Mouse (Mus musculus): ENCODE results near the gene Dusp15.

Dusp15 gene

GRCm38 (mm10) chr2:152906274-152907037 is 45.0 kb downstream of the Dusp15 start:
- DNase-seq (ENCODE audit: low spot score in 2 of 2) = no peak

DNA sequence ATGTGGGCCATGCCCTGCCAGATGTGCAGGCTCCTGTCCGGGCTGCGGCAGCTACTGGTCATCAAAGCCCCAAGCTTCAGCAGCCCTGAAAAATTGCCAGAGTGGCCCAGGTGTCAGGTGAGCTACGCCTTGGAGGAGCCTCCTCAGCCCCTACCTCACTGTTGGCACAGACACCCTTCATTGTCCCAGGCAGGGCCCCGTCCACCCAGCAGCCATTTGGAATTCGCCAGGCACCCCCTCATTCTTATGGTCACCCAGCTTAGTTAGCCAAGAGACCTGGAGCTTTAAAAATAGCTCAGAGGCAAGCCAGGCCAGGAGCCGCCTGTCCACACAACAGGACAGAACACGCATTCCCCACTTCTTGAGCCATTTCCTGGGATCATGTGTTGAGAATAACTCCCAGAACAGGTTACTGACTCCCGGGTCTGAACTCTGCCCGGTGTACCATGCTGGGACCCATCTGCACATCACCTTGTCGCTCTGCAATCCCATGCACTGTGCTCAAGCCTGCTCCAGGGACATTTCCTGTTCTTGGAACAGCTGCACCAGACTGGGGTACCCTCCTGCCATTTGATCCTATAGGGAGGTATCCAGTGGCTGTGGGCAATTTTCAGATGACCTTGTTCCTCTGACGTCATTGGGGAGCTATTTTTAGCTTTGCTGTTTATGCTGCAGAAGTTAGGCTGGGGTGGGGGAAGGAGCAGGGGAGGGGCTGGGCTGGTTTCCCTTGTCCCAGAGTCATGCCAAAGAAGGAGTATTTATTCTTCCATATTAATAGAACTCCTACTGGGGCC is 46.3 kb downstream of the Dusp15 start:
- peak in 1 of 2 experiments; percentile 51 for DNase-seq (ENCODE audit: low spot score in 2 of 2)

GRCm38 (mm10) chr2:152904127-152904643 is 47.3 kb downstream of the Dusp15 start:
- peak in 1 of 2 experiments; percentile 43 for DNase-seq (ENCODE audit: low spot score in 2 of 2)

GRCm38 (mm10) chr2:152903586-152903985 is 47.9 kb downstream of the Dusp15 start:
- DNase-seq (ENCODE audit: low spot score in 2 of 2) = peak in 1 of 2 experiments; percentile 33

DNA sequence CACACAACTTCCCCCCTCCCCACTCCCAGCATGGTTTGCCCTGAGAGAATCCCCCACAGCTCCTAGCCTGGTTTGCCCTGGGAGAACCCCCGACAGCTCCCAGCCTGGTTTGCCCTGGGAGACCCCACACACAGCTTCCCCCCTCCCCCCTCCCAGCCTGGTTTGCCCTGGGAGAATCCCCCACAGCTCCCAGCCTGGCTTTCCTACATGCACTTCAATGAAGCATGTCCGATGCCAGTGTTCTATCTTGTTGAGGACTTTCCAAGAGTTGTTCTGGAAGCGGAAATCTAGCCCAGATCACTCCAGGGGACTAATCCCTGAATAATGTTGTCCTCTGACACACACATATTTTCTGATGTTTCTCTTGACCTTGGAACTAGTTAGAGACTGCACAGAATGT is 48.8 kb downstream of the Dusp15 start:
- DNase-seq (ENCODE audit: low spot score in 2 of 2) = no peak

- DNase-seq (ENCODE audit: low spot score in 2 of 2) = no peak
These were observed 50.2 kb downstream of the Dusp15 start for GRCm38 (mm10) chr2:152901296-152901695.

DNA sequence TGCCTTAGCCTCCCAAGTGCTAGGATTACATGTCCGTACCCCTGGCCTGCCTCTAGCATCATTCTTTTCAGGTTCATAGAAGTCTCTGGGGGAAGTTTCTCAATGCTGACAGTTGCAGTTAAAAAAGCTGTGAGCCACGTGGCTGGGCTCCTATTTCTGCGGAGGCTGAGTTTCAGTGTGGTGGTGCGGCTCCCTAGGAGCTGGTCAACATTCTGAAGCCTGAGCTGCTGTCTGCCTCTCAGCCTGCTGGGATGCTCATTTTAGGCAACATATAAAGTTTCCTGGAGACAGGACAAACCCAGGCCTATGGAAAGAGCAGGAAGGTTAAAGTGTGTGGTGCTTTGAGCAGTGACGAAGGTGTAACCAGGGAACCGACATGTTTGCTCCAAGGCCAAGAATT is 52.5 kb downstream of the Dusp15 start:
- no peak for DNase-seq (ENCODE audit: low spot score in 2 of 2)

GRCm38 (mm10) chr2:152896926-152897325 is 54.6 kb downstream of the Dusp15 start:
- DNase-seq (ENCODE audit: low spot score in 2 of 2) = no peak

DNA sequence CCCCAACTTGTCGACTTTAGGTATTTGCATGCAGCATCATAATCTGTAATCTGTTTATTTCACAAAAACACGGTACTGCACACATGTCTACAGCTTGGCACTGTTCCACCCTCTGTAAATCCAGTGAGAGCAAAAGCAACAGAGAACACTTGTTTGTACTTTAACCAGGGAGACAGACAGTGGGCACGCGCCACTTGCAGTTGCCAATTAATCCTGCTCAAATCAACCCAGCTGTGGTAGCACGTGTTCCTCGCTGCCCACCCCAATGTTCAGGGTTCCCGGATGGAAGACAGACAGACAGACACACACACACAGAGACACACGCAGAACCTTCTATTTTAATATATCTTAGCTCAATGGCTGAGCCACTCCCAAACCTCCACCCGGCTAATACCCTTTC is 55.7 kb downstream of the Dusp15 start:
- no peak for DNase-seq (ENCODE audit: low spot score in 2 of 2)

Measured in heart, adult 9 months (tissue).